15 mouse cellular contexts compared by ENCODE assay signal in genomic region chrX:13718283-13718682, GRCm38 (mm10). TPM values are rescaled to one million over a fixed set of nuclear protein-coding genes. Genes with fewer than 3 reads are reported as not detected.
"Had no signal": no experiment of that assay in that cellular context is flagged by ENCODE, and none has a peak within 500 bp of the region (broad histone marks: within the 10 kb centered on the region; RNA-seq: fewer than 3 reads in every experiment).

No protein-coding gene starts in this region.

- ATAC-seq: liver, embryonic 12.5 days; midbrain, embryonic 16.5 days had no signal

- H3K9me3 ChIP-seq: liver, embryonic 12.5 days; midbrain, embryonic 10.5 days; midbrain, embryonic 12.5 days; neural tube, embryonic 12.5 days; stomach, embryonic 15.5 days had no signal

- H3K27me3 ChIP-seq: liver, embryonic 12.5 days; midbrain, embryonic 12.5 days; neural tube, embryonic 12.5 days; stomach, embryonic 15.5 days had no signal

- H3K4me3 ChIP-seq: liver, embryonic 12.5 days; midbrain, embryonic 10.5 days; midbrain, embryonic 12.5 days; neural tube, embryonic 12.5 days; stomach, embryonic 15.5 days had no signal

- H3K4me2 ChIP-seq: liver, embryonic 12.5 days; lung, embryonic 14.5 days; midbrain, embryonic 12.5 days; neural tube, embryonic 12.5 days; stomach, embryonic 15.5 days had no signal

- H3K9ac ChIP-seq: liver, embryonic 12.5 days; liver, embryonic 14.5 days; lung, embryonic 14.5 days; midbrain, embryonic 12.5 days; neural tube, embryonic 12.5 days; stomach, embryonic 15.5 days had no signal

- H3K36me3 ChIP-seq: liver, embryonic 12.5 days; midbrain, embryonic 12.5 days; neural tube, embryonic 12.5 days; stomach, embryonic 15.5 days had no signal

- H3K27ac ChIP-seq: liver, embryonic 12.5 days; liver, embryonic 14.5 days; midbrain, embryonic 10.5 days; midbrain, embryonic 12.5 days; neural tube, embryonic 12.5 days had no signal

- DNase-seq: lung, adult 18-20 months; lung, embryonic 14.5 days; lung, postnatal 4 days; midbrain, embryonic 14.5 days; right cerebral cortex, postnatal 14 days; thymus, adult 18-20 months; thymus, postnatal 14 days; thymus, postnatal 36 days had no signal

- H3K4me1 ChIP-seq: midbrain, embryonic 10.5 days; midbrain, embryonic 12.5 days; neural tube, embryonic 12.5 days; stomach, embryonic 15.5 days had no signal

RNA-seq across cellular contexts. Expression of gene Gpr82, which starts 57.1 kb away (rescaled TPM):
- polyA plus RNA-seq: liver, embryonic 14.5 days had no signal
